Mouse (Mus musculus) liver, embryonic 14.5 days (tissue): ENCODE data around the gene Ttc16. TPM values are rescaled to one million over a fixed set of nuclear protein-coding genes. Genes with fewer than 3 reads are reported as not detected.

Experiments used
- ATAC-seq: fragments of 200-750 bp; cut with Nextera tagmentation; 2 replicates; pipeline ENCODE4 v1.8.0; 2017; ENCODE audit warnings: moderate number of reproducible peaks, mild to moderate bottlenecking, moderate library complexity; ENCODE audit not compliant: insufficient read depth
- DNase-seq, 3 experiments: peaks; one replicate each; pipeline ENCODE4 v3.0.0-alpha.2; 2012 to 2013; ENCODE audit warnings: low read depth in 3 of 3, low spot score in 3 of 3
- H3K27ac ChIP-seq: fragments of 300-500 bp; sonication (generic); 2 replicates; pipeline ENCODE4 v1.5.1; 2014; ENCODE audit warnings: moderate library complexity, mild to moderate bottlenecking, control low read depth, inconsistent platforms
- H3K27me3 ChIP-seq: fragments of 300-500 bp; sonication (generic); 2 replicates; pipeline ENCODE4 v1.6.1; 2014; ENCODE audit warnings: mild to moderate bottlenecking, low read length, moderate library complexity; ENCODE audit not compliant: control insufficient read depth, insufficient read depth
- H3K36me3 ChIP-seq: fragments of 300-500 bp; sonication (generic); replicated peaks from 2 replicates; pipeline ENCODE4 v1.6.1; 2014; ENCODE audit warnings: low read depth; ENCODE audit not compliant: control insufficient read depth, insufficient read depth
- H3K4me1 ChIP-seq, 2 experiments: fragments of 200-500 bp in 1 of 2; fragments of 300-500 bp in 1 of 2; sonication (generic) in 1 of 2; replicated peaks; 2 replicates each; pipeline ENCODE4 v1.6.1; 2012 to 2014; ENCODE audit warnings: antibody characterized with exemption in 1 of 2, inconsistent platforms in 1 of 2, low read length in 1 of 2; ENCODE audit not compliant: control insufficient read depth in 2 of 2, insufficient read depth in 2 of 2
- H3K4me2 ChIP-seq: fragments of 300-500 bp; sonication (generic); 2 replicates; pipeline ENCODE4 v1.6.1; 2014; ENCODE audit warnings: low read depth, mild to moderate bottlenecking, control low read depth, moderate library complexity
- H3K4me3 ChIP-seq, 2 experiments: fragments of 200-500 bp in 1 of 2; fragments of 300-500 bp in 1 of 2; sonication (generic) in 1 of 2; 2 replicates each; pipeline ENCODE4 v1.5.1; 2012 to 2014; ENCODE audit warnings: low read depth in 2 of 2, low read length in 2 of 2, mild to moderate bottlenecking in 2 of 2, control low read depth in 1 of 2, inconsistent platforms in 1 of 2, moderate library complexity in 1 of 2; ENCODE audit not compliant: insufficient read depth in 1 of 2
- H3K9ac ChIP-seq: fragments of 300-500 bp; sonication (generic); replicated peaks from 2 replicates; pipeline ENCODE4 v1.6.1; 2014; ENCODE audit warnings: mild to moderate bottlenecking, control low read depth, moderate library complexity
- H3K9me3 ChIP-seq: fragments of 300-500 bp; sonication (generic); 2 replicates; pipeline ENCODE4 v1.6.1; 2016; ENCODE audit warnings: low read length, mixed read lengths; ENCODE audit not compliant: control insufficient read depth
- CTCF ChIP-seq: IDR thresholded peaks from 2 replicates; pipeline ENCODE4 v1.5.1; 2016; ENCODE audit warnings: antibody characterized with exemption, low read depth, control low read depth
- EP300 ChIP-seq: IDR thresholded peaks from 2 replicates; pipeline ENCODE4 v1.6.1; 2016; ENCODE audit warnings: antibody characterized with exemption, low read depth
- WGBS: fragments of 180-500 bp; shearing (Covaris S2); extraction: QIAGEN DNeasy Blood & Tissue Kit; methylation state at CpG from one replicate; pipeline ENCODE4 v1.1.7; 2014; ENCODE audit not compliant: insufficient replicate concordance; 5-methylcytosine and 5-hydroxymethylcytosine counted together
- polyA plus RNA-seq, 2 experiments: library from polyadenylated mRNA; depleted of rRNA in 1 of 2; stranded (reverse) in 1 of 2; unstranded in 1 of 2; fragments of >200 nt; fragmentation: Nextera tagmentation in 1 of 2; extraction: Ambion mirVana in 1 of 2; gene quantifications; 2 replicates each; pipeline versions ENCODE4 v1.2.1 to v1.2.3; 2012 to 2014

Ttc16 gene
- 0.18 and 0.22 TPM in 2 replicates for polyA plus RNA-seq (2012; rRNA removed)
- 0.09 and 0.10 TPM in 2 replicates for polyA plus RNA-seq (2014; fragmentation: Nextera tagmentation; extraction: Ambion mirVana)

DNA sequence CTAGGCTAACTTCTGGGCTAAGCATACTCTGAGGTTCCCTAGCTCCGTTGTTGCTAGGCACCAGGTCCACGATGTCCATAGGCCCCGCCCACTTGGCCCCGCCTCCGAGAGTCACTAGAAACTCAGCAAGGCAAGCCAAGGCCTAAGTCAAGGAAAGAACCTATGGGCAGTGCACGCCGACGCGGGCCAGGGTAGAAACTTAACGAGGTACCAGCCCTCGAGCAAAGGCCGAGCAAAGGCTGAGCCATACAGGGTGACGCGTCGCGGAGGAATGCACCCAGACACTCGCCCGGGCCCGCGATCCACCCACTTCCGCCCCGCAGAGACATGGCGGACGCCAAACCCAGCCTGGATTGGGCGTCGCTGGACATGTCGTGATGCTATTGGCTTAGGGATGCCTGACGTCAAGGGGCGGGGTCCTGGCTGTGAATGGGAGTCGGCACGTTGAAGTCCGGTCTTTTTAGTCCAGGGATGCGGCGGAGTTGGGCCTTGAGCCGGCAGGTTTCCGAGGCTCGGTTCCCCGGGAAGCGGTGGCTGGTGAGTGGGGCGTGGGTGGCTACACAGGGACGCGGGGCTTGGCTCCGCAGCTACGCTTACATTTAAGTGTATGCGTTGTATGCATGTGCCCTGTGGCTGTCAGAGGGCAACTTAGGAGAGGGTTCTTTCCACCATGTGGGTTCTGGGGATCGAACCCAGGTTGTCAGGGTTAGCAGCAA, at the start of gene Ttc16, which contains the start of gene Ptrh1:
Gene Ttc16 (minus strand): TSS at position 275 of the 716 bp plus-strand sequence.
Gene Ptrh1 (plus strand): TSS at position 428 of the 716 bp plus-strand sequence.
- peak; percentile 96 for ATAC-seq

DNA sequence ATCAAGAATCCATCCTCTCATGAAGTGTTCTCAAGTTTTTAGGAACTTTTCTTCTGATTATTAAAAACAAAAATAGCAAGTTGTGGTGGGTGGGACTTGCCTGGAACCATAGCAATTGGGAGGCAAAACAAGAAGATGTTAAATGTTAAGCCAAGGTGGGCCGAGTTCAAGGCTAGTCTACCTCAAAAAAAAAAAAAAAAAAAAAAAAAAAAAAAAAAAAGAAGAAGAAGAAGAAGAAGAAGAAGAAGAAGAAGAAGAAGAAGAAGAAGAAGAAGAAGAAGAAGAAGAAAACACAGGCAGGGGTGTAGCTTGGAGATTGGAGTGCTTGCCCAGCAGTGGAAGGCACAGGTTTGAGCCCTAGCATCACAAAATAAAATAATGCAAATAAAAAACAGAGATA, 49.3 kb upstream of the Ttc16 start:
- DNase-seq (no peak), ATAC-seq (no peak)
- H3K9me3 ChIP-seq, result no peaks in the 10 kb centered on the region
- no peaks in the 10 kb centered on the region for H3K4me1 ChIP-seq
- no peaks in the 10 kb centered on the region for H3K27me3 ChIP-seq
- H3K27ac ChIP-seq, result no peak overlapping the region
- H3K4me3 ChIP-seq, result no peak overlapping the region
- WGBS, result 59% methylated on average over 1 of the region's 1 CpGs
- TF ChIP-seq CTCF (no peak), EP300 (no peak)
- no peak overlapping the region for H3K4me2 ChIP-seq
- H3K36me3 ChIP-seq, result no peaks in the 10 kb centered on the region
- no peak overlapping the region for H3K9ac ChIP-seq

More for the DNA sequence above, at the start of gene Ttc16, which contains the start of gene Ptrh1:
- Histone ChIP-seq H3K9me3 (no peaks in the 10 kb centered on the region), H3K4me1 (peaks cover 2 to 8% of the 10 kb centered on the region in 2 experiments; a peak in 3 of 4 replicates), H3K4me3 (peak within 1 kb of the TSS; percentile 70 to 72), H3K27me3 (no peaks in the 10 kb centered on the region), H3K4me2 (peak within 1 kb of the TSS; percentile 59), H3K27ac (no peak within 1 kb of the TSS), H3K9ac (peak within 1 kb of the TSS; percentile 19), H3K36me3 (no peaks in the 10 kb centered on the region)
- DNase-seq, result peak; percentile 92 to 93 (median 92)
- TF ChIP-seq CTCF (0 out of 2 replicates have a peak, but pooled peaks have one; percentile 4), EP300 (no peak)
- WGBS, result under 1% methylated on average over 46 of the region's 46 CpGs

DNA sequence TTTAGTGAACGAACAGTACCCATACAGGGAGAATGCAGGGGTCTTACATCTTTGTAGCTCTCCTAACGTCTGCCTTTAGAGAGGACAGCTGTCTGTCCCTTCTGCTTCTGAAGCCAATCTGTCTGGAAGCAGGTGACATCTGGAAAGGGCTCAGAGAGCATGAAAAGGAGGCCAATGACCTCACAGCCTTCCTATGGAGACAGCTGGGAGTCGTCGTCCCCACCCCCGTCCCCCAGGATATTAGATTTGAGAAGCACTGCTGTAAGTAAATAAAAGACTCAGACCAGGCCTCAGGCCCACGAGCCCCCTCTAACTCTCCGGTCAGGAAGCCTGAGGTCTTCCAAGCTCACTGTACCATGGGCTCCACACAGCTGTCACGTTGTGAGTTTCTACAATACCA, 48.7 kb upstream of the Ttc16 start:
- Histone ChIP-seq H3K4me1 (no peaks in the 10 kb centered on the region), H3K9me3 (no peaks in the 10 kb centered on the region), H3K9ac (no peak overlapping the region), H3K4me3 (no peak overlapping the region), H3K36me3 (no peaks in the 10 kb centered on the region), H3K27ac (no peak overlapping the region), H3K27me3 (no peaks in the 10 kb centered on the region), H3K4me2 (no peak overlapping the region)
- no peak for TF ChIP-seq EP300
- no peak for TF ChIP-seq CTCF
- 69% methylated on average over 8 of the region's 8 CpGs for WGBS
- no peak for DNase-seq
- ATAC-seq, result no peak

DNA sequence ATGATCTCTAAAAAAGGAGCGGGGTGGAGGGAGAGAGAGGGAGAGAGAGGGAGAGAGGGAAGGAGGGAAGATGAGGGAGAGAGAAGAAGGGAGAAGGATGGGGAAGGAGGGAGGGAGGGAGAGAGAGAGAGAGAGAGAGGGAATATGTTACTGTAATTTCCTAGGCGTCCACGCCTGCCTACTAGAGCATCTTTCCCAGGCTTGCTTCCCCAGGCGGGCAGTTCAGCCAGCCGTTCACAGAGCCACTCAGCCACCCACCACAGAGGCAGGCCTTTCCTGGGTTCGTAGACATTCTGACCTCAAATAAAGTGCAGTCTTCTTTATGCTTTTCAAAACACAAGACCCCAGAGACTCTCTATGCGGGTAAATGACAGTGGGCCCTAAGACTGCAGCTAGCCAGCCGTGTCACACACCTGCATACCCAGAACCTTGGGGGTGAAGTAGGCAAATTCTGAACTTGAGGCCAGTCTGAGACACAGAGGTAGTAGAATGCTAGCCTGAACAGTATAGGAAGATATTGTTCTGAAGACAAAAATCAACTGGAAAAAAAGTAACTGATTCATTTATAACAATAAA, 48.2 kb upstream of the Ttc16 start:
- Histone ChIP-seq H3K27me3 (no peaks in the 10 kb centered on the region), H3K4me3 (no peak overlapping the region), H3K27ac (no peak overlapping the region), H3K36me3 (no peaks in the 10 kb centered on the region), H3K4me2 (no peak overlapping the region), H3K9me3 (no peaks in the 10 kb centered on the region), H3K4me1 (no peaks in the 10 kb centered on the region), H3K9ac (no peak overlapping the region)
- WGBS, result 72% methylated on average over 8 of the region's 8 CpGs
- DNase-seq (no peak), ATAC-seq (no peak)
- TF ChIP-seq EP300, result no peak

DNA sequence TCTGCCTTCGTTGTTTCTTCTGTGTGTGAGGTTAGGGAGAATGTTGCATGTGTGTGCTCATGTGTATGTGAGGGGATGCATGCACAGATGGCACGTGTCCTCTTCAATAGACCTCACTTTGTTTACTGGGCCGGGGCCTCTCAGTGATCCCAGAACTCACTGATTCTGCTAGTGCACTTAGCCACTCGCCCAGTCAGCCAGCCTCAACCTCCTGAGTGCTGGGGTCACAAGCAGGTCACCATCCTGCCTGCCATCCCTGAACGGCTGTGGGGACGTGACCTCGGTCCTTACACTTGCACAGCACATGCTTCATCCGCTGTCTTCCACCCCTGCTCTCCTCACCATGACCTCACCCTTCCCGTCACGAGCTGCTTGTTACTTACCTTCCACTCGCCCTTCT, 47.7 kb upstream of the Ttc16 start:
- Histone ChIP-seq H3K27me3 (no peaks in the 10 kb centered on the region), H3K36me3 (no peaks in the 10 kb centered on the region), H3K9ac (no peak overlapping the region), H3K9me3 (no peaks in the 10 kb centered on the region), H3K27ac (no peak overlapping the region), H3K4me3 (no peak overlapping the region), H3K4me2 (no peak overlapping the region), H3K4me1 (no peaks in the 10 kb centered on the region)
- DNase-seq (no peak), ATAC-seq (no peak)
- 59% methylated on average over 11 of the region's 11 CpGs for WGBS
- no peak for TF ChIP-seq CTCF
